Mouse (Mus musculus) urinary bladder, postnatal 14 days (tissue): ENCODE results near the gene Psme2.

Experiments
- DNase-seq: peaks from one replicate; pipeline ENCODE4 v3.0.0; 2021; ENCODE audit warnings: low spot score

The Psme2 gene

DNA sequence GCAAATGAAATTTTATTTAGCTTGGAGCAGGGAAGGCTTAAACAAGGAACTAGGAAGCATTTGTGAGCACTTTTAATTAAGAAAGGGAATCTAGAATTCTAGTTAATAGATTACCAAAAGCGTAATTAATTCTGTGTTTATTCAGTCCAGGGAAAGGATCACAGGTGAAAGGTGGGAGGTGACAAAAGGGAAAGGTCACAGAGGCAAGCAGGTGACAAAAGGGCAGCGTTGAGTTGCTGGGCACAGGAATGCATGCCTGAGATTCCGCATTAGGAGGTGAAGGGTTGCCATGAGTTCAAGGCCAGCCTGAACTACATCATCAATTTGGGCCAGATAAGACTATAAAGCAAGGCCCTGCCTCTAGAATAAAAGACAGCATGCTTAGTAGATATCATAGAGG is 23.4 kb downstream of the Psme2 start:
- DNase-seq: no peak

DNA sequence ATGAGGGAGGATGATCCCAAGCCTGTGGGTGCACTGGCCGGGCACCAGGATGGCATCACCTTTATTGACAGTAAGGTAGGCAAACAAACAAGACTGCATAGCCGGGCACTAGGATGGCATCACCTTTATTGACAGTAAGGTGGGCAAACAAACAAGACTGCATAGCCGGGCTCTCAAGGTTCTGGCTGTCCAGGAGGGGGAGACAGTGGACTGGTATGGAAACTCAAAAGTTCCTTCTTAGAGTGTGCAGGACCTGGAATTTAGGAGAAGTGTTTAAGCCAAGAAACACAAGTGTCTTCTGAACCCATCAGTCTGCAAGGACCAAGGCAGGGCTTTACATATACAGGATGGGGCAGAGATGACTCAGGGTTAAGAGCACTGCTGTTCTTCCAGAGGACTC is 25.2 kb downstream of the Psme2 start:
- no peak for DNase-seq

DNA sequence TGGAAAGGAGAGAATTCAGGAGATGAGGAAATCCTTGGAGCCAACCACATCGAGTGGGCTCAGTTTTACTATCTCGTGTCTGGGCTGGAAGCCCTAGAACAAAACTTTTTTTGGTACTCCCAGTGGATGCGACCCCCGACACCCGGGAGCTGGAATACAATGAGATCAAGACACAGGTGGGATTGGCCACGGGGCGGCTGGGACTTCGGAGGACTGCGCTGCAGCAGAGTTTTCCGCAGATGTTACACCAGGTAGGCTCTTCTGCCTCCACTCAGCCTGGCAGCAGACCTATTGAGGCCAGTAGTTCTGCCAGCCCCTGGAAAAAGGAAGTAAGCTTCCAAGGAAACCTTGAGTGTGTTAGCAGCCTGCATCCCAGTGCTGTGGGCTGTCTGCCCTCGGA is 27.7 kb downstream of the Psme2 start:
- DNase-seq: no peak

DNA sequence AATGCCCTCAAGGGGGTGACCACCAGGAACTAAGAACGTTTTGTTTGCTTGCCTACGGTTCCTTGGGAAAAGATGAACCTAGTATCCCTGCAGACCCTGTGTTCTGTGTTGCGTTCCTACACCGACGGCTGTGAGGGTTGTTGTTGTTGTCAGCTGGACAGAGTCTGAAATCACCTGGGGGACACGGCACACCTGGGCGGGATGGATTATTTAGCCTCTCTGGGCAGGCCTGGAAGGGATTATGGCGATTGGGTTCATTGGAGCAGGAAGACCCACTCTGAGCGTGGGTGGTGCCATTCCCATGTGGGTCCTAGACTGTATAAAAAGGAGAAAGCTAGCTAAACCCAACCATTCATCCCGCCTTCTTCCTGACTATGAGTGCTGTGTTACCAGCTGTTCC is 29.1 kb downstream of the Psme2 start:
- no peak for DNase-seq

DNA sequence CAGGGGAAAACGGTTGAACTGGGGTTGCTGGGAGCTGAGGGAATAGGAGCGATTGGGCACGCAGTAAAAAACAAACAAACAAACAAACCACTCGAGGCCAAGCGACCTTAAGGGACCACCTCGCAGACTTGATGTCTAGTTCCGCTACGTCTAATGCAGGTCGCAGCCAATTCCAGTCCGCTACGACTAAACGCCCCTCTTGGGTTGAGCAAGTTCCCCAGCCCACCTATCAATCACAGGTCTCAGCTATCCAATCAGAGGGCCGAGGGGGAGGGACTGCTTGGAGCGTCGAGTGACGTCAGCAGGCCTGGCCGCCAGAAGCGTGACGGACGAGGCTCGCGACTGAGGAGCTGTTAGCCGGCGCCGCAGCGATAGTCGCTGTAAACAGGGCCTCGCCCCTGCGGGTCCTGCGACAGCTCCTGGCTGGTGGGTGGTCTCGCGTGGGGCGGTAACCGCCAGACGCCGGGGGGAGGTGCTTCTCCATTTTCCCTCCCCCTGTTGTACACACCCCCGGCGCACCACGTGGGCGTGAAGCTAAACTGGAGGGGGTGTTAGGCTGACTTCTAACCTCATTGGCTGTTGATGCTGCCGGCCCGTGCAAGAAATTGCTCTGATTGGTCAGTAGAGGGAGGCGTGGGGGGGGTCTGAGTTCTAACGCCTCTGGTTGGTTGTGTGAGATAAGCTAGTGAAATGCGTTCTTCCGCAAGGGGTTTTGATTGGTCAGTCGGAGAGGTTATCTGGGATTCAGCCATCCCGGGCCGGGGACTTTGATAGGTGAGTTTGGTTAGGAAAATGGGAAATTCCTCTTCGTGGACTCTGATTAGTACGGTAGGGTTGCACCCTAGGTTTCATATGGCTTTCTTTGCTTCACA is 30.5 kb downstream of the Psme2 start, which contains the start of gene A730061H03Rik:
Gene A730061H03Rik, minus strand, starts transcription at position 205 of the 872 bp plus-strand sequence.
- peak; percentile 98 for DNase-seq

DNA sequence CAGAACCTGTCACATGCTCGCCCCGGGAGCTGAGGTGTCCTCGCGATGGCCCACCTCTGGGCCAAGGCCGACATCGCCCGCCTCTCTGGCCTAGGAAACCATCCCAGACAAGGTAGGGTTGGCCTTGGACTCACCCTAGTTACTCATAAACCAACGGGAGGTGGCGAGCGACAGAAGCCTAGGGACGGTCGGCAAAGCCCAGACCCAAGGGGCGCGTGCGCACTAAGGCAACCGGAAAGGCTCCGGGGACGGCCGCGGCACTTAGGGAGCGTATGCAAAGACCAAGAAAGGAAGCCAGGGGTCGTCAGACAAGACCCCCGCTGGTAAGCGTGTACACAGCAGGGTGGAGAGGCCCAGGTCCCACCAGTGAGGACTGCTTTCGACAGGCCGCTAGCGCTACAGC is 31.1 kb downstream of the Psme2 start, which contains the start of gene Dcaf11:
Gene Dcaf11, plus strand, starts transcription at position 208 of the 403 bp plus-strand sequence.
- peak; percentile 92 for DNase-seq

DNA sequence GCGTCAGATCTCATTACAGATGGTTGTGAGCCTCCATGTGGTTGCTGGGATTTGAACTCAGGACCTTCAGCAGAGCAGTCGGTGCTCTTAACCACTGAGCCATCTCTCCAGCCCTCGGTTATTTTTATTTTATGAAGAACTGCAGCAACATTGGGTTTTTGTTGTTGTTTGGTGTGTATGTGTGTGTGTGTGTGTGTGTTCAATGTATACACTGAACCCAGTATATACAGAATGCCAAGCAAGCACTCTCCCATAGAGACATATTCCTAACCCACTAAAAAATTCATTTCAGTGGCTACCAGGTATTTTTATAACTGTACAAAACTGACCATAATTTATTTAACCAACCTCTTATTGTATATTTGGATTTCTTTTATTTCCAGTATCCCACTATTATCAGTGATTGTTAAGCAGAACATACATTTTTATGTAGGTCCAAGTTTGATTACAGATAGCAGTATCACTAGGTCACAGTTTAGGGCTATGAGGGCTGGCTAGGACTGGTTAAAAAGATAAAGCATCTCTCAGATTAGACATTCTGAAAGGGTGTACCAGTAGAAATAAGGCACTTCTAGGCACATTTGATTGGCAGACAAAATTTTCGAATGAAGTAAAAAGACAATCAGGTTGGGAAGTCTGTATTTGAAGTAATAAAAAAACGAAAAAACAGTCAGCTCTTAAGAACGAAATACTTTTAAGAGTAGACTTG is 32.0 kb downstream of the Psme2 start:
- DNase-seq: no peak

DNA sequence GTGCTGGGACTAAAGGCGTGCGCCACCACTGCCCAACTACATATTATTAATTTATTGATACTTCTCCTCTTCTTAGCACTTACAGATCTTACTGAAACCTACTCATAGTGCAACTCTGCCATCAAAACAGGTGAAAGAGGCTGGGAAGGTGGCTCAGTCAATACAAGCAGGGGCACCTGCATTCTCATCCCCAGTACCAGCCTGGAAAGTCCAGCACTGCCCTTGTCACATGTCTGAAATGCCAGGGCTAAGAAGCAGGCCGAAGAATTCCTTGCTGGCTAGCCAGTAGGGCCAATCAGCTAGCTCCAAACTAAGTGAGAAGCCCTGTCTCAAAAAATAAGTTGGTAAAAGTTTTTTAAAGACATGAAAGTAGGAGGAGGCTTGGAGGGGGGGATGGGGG is 33.3 kb downstream of the Psme2 start:
- no peak for DNase-seq

DNA sequence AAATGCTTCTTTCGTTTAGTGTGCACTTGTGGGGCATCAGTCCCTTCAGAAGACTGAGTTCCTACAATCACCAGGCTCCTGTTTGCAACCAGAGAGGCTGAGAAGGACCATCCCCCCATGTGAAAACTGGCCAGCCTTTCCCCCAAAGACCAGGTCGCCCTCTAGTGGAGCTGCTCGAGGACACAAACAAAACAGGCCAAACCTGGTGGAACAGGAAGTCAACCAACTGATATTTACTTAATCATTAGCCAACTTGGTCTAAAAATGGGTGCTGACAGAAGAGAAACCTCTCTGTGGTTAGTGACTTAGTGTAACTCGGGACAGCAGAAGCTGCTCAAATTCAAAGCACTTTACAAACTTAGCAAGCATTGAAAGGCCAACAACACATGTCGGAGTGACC is 33.9 kb downstream of the Psme2 start:
- DNase-seq: peak; percentile 92

DNA sequence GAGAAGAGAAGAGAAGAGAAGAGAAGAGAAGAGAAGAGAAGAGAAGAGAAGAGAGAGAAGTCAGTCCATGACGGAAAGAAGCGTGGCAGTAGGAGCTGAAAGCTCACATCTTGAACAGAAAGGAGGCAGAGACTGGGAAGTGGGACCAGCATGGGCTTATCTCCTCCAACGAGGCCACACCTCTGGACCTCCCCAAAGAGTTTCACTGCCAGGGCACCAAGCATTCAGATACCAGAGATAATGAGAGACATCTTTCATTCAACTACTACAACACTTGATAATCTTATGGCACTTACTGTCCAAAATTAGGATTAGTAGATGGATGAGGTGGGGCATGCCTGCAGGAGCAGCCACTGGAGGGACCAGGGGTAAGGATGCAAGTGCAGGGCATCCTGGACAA is 35.1 kb downstream of the Psme2 start:
- no peak for DNase-seq

DNA sequence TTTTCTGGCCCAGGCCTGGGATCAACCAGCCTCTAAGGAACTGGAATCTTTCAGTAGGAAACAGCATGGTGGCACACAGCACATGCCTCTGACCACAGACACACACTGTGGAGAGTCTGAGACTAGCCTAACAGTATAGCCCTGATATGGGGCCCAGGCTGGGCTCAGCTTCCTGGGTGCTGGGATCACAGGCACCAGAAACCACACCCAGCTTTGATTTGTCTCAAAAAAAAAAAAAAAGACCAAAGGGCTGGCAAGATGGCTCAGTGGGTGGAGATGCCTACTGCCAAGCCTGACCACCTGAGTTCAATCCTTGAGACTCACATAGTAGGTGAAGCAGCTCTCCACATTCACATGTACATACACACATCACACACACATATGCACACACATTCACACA is 36.3 kb downstream of the Psme2 start:
- no peak for DNase-seq

DNA sequence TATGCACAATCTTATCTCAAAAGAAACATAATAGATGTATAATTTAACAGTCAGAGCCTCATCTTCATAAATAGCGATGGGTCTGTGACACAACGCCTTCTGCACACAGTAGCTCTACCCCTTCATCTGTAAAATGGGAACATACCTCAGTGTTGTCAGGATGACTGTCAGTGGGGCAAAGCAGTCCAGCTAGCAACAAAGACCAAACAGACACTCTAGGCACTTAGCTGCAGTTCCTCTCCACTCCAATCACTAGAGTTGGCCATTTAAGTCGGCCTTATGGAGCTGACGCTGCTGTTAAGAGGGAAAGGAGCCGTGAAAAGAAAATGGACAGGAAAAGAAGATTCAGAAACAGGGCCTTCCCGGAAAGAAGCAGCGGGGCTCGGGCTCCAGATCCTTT is 39.1 kb downstream of the Psme2 start:
- no peak for DNase-seq

DNA sequence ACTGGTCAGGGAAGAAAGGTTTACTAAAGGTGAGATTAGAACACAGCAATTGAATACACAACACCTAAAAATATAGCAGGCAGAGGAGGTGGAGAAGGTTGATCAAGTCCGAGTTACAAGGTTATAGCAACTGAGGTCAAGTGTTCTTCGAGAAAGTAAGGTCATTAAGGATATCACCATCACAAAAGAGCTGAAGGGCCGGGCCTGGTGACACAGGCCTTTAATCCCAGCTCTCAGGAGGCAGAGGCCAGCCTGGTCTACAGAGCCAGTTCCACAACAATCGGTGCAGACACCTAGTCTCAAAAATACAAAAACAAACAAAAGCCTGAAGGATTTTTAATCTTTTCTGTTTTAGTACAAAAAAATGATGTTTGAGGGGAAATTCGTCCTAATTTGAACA is 39.6 kb downstream of the Psme2 start:
- no peak for DNase-seq

DNA sequence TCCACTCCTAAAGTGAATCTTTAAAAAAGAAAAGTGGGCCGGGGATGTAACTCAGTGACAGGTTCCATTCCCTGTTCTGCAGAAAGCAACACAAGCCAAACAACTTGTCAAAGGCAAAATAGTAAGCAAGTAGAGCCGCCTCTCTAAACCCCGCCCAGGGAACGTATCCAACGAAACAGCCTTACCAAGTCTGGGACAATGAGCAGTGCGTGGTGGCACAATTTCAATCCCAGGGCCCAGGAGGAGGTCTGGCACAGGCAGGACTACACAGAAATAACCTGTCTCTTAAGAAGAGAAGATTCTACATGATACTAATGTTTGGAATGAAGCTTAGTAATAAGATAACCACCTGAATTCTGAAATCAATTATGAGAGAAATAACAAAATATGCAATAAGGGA is 40.7 kb downstream of the Psme2 start:
- DNase-seq: no peak

DNA sequence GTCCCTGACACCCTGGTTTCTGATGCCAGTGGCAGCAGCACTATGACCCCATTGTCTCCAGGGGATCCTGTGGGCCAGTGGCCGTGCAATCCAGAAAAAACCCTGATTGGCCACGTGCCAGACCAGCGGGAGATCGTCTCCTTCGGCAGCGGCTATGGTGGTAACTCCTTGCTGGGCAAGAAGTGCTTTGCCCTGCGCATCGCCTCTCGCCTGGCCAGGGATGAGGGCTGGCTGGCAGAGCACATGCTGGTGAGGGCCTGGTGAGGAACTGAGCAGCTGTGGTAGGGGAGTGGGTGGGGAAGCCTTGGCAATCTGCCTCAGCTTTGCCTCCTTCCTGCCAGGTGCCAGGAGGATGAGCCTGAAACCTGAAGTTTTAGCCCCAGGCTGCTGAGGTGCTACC is 46.6 kb downstream of the Psme2 start:
- DNase-seq: peak; percentile 32

DNA sequence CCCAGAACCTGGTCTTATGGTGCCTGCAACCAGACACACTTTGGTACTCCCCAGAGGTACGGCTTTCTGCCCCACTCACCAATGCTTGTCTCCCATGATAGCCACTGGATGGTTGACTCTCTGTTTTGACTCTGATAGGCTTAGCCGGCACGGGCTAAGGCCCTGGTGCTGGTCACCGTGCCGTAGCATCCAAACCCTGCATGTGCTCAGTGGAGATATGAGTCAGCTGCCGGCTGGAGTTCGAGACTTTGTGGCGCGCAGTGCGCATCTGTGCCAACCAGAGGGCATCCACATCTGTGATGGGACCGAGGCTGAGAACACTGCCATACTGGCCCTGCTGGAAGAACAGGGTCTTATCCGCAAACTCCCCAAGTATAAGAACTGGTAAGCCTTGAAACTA is 48.6 kb downstream of the Psme2 start:
- DNase-seq: no peak

DNA sequence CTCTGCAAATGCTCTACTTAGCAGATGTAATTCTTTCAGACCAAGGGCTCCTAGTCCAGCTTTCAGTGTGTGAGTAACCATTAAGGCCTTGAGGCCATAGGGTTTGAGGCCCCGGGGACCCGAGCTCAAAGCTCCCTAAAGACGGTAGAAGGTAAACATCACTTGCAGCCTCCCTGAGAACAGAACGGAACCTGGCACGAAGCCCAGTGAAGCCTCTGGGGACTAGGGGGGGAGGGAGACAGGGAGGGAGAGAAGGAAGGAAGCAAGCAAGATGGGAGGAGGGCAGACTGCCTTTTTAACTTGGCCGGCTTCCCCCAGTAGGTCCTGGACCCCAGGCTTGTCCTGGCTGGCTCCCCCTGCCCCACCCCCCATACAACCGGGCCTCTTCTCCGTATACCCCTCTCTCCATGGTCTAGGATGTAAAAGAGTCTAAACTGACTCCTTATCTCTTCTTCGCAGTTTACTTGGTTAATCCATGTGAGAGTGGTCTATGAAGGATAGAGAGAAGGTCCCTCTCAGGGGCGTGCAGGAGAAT is 50.1 kb downstream of the Psme2 start:
- DNase-seq: peak; percentile 90

DNA sequence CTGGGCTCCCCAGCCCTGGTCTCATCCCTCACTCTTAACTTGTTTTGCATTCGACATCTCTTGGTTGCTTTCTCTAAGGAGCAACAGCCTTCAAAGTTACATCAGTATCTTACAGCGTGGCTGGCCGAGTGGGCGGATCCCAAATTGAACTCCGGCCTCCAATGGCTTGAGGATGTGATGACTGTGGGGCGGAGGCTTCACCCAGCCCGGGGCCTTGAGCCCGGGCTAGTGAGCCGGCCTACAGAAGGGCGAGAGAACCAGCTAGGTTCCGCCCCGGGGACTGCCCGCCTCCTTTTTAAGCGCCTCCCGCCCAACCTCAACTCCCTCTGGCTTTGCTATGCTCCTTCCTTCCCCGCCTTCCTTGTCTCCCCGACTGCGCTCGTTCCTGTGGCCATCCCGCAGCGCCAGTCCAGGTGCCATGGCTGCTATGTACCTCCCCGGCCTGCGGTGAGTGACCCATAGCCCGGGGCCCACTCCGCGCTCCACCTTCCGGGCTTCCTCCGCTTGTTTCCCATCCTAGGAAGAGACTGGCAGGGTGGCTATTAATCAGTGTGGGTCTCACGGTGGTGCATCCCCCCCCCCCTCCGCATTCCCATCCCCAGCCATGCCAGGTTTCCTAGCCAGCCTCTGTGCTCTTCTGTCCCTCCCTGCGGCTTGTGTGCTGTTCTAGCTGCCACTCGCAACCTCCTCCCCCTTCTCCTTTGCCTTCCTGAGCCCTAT is 50.7 kb downstream of the Psme2 start, which contains the start of gene Pck2:
Gene Pck2, plus strand, starts transcription at position 200 of the 720 bp plus-strand sequence.
- DNase-seq: peak; percentile 94
